Mouse (Mus musculus) midbrain, embryonic 15.5 days (tissue): ENCODE measurements around the gene Rfx1. TPM values are rescaled to one million over a fixed set of nuclear protein-coding genes. Genes with fewer than 3 reads are reported as not detected.

Source experiments
- ATAC-seq: fragments of 200-750 bp; cut with Nextera tagmentation; replicated peaks from 2 replicates; pipeline ENCODE4 v1.8.0; 2017; ENCODE audit warnings: moderate TSS enrichment
- H3K27ac ChIP-seq: fragments of 300-500 bp; sonication (generic); 2 replicates; pipeline ENCODE4 v1.5.1; 2015; ENCODE audit warnings: mild to moderate bottlenecking, inconsistent platforms
- H3K27me3 ChIP-seq: fragments of 300-500 bp; sonication (generic); replicated peaks from 2 replicates; pipeline ENCODE4 v1.6.1; 2015; ENCODE audit warnings: inconsistent platforms
- H3K36me3 ChIP-seq: fragments of 300-500 bp; sonication (generic); replicated peaks from 2 replicates; pipeline ENCODE4 v1.6.1; 2015; ENCODE audit warnings: inconsistent platforms
- H3K4me1 ChIP-seq: fragments of 300-500 bp; sonication (generic); 2 replicates; pipeline ENCODE4 v1.6.1; 2015; ENCODE audit warnings: inconsistent platforms
- H3K4me2 ChIP-seq: fragments of 300-500 bp; sonication (generic); 2 replicates; pipeline ENCODE4 v1.6.1; 2015; ENCODE audit warnings: inconsistent platforms, mild to moderate bottlenecking, moderate library complexity
- H3K4me3 ChIP-seq: fragments of 300-500 bp; sonication (generic); 2 replicates; pipeline ENCODE4 v1.5.1; 2015; ENCODE audit warnings: mild to moderate bottlenecking, inconsistent platforms
- H3K9ac ChIP-seq: fragments of 300-500 bp; sonication (generic); 2 replicates; pipeline ENCODE4 v1.6.1; 2015; ENCODE audit warnings: mild to moderate bottlenecking, inconsistent platforms
- H3K9me3 ChIP-seq: fragments of 300-500 bp; sonication (generic); 2 replicates; pipeline ENCODE4 v1.6.1; 2016; ENCODE audit warnings: inconsistent platforms
- WGBS: fragments of 180-500 bp; shearing (Covaris S2); methylation state at CpG from one replicate; pipeline ENCODE4 v1.1.7; 2015; ENCODE audit warnings: mixed read lengths; 5-methylcytosine and 5-hydroxymethylcytosine counted together
- polyA plus RNA-seq: library from polyadenylated mRNA; unstranded; fragments of >200 nt; fragmentation: Nextera tagmentation; extraction: Ambion mirVana; gene quantifications from 2 replicates; pipeline ENCODE4 v1.2.1, GENCODE M21; 2015

Rfx1 gene
- polyA plus RNA-seq, 1 experiment from 2014 or later, result 12.4 TPM

DNA sequence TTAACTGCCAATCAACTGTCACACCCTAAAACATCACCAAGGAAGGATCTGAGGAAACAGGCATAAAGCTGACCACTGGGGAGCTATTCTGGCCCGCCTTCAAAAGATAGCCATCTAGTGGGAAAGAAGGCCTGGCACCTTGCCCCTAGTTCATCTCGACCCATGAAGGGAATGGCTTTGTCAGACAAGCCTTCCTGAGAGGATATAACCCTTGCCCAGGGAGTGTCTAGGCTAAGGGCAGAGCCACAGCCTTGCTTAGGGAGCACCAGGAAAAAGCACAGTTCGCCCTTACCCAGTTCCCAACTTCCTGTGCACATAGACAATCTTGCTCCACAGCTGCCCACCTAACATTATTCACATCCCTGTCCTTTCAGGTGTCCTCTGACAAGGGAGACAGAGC, 37.0 kb downstream of the Rfx1 start:
- Histone ChIP-seq H3K9ac (peak overlapping the region; percentile 62), H3K27me3 (no peaks in the 10 kb centered on the region), H3K27ac (peak overlapping the region; percentile 93), H3K4me3 (peak overlapping the region; percentile 56), H3K9me3 (no peaks in the 10 kb centered on the region), H3K36me3 (peaks cover 6% of the 10 kb centered on the region; the same call in 1 of the 2 replicates), H3K4me1 (peaks cover 29% of the 10 kb centered on the region), H3K4me2 (peak overlapping the region; percentile 67)
- WGBS, result 28% methylated on average over 3 of the region's 3 CpGs
- ATAC-seq, result no peak

DNA sequence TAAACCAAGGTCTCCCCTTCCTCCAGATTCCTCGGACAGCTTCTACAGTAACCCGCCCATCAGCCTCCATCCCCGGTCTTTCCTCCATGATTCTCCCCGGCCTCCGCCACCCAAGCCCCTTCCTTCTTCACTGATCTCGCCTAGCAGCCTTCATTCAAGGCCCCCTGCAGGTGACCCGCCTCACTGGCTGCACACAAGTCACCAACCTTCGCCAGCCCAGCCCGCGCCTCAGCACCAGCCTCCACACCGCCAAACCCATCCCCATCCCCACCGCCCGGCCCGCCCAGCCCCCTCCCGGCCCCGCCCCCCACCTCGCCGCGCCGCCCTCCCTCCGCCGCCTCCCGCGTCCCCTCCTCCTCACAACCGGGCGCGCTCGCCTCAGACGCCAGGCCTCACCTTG, 37.6 kb downstream of the Rfx1 start:
- Histone ChIP-seq H3K4me3 (peak overlapping the region; percentile 56), H3K27me3 (no peaks in the 10 kb centered on the region), H3K4me1 (peaks cover 29% of the 10 kb centered on the region), H3K9ac (peak overlapping the region; percentile 62), H3K27ac (peak overlapping the region; percentile 93), H3K9me3 (no peaks in the 10 kb centered on the region), H3K4me2 (peak overlapping the region; percentile 67), H3K36me3 (peaks cover 4% of the 10 kb centered on the region; the same call in 1 of the 2 replicates)
- ATAC-seq, result peak; percentile 85
- under 1% methylated on average over 20 of the region's 29 CpGs for WGBS

DNA sequence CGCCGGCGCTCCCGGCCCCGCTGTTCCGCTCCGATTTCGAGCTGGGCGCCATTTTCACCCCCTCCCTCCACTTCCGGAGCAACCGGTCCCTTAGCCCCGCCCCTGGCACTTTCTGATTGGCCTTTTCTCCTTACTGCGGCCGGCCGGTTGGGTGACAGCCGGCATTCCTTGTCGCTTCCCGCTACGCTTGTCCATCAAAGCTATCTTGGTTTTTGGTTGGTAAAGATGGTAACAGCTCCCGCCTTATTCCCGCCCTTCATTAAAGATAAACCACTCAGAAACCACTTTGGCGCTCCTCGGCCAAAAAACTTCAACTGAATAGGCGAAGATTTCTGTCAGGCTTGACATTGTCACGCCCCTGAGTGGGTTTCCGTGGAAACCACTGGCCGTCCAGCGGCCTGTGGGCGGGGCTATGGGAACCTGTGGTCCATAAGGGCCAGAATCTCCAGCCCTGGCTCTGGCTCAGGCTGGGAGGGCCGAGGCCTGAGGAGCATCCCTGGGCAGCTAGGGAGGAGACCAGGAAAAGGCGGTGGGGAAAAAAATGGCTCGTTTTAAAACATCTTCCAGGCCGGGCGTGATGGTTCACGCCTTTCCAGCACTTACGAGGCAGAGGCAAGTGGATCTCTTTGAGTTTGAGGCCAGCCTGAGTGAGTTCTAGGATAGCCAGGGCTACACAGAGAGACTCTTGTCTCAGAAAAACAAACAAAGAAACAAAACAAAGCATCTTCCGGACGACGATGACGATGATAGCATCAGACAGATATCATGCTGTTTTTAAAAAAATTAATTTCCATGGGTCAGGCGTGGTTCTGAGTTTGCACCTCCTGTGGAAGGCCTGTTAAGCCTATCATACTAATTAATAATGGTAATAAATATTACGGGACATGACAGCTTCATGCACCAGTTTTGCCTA, 38.3 kb downstream of the Rfx1 start, which contains the start of gene Dcaf15:
Gene Dcaf15, minus strand, starts transcription at position 72 of the 913 bp plus-strand sequence.
- Histone ChIP-seq H3K4me3 (peak within 1 kb of the TSS; percentile 56), H3K27me3 (no peaks in the 10 kb centered on the region), H3K9ac (peak within 1 kb of the TSS; percentile 62), H3K4me1 (peaks cover 29% of the 10 kb centered on the region), H3K4me2 (peak within 1 kb of the TSS; percentile 67), H3K27ac (peak within 1 kb of the TSS; percentile 93), H3K36me3 (peaks cover 4% of the 10 kb centered on the region; the same call in 1 of the 2 replicates), H3K9me3 (no peaks in the 10 kb centered on the region)
- peak; percentile 97 for ATAC-seq
- 6% methylated on average over 41 of the region's 42 CpGs for WGBS

DNA sequence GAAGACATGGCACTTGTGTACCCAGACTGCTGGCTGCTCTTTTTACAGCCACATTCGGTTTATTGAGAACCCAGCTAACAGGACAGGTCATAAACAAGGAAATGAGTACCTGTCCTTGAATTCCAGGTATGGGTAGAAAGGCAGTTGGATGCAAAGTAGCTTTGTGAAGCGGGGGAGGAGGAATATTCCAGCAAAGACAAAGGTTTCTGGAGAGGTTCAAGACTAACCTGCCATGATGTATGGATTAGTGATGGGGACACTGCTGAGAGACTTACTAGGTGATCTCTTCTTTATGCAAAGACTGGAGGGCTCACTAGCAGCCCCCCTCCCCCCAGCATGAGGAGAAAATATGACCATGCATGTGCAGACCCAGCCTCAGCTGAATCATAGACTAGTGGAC, 39.0 kb downstream of the Rfx1 start:
- H3K4me3 ChIP-seq, result no peak overlapping the region
- no peak overlapping the region for H3K9ac ChIP-seq
- WGBS, result 85% methylated on average over 2 of the region's 2 CpGs
- no peak for ATAC-seq
- H3K27me3 ChIP-seq, result no peaks in the 10 kb centered on the region
- H3K36me3 ChIP-seq, result peaks cover 4% of the 10 kb centered on the region; the same call in 1 of the 2 replicates
- H3K27ac ChIP-seq, result peak overlapping the region; percentile 79; the same call in 1 of the 2 replicates
- no peak overlapping the region for H3K4me2 ChIP-seq
- peaks cover 29% of the 10 kb centered on the region for H3K4me1 ChIP-seq
- no peaks in the 10 kb centered on the region for H3K9me3 ChIP-seq

DNA sequence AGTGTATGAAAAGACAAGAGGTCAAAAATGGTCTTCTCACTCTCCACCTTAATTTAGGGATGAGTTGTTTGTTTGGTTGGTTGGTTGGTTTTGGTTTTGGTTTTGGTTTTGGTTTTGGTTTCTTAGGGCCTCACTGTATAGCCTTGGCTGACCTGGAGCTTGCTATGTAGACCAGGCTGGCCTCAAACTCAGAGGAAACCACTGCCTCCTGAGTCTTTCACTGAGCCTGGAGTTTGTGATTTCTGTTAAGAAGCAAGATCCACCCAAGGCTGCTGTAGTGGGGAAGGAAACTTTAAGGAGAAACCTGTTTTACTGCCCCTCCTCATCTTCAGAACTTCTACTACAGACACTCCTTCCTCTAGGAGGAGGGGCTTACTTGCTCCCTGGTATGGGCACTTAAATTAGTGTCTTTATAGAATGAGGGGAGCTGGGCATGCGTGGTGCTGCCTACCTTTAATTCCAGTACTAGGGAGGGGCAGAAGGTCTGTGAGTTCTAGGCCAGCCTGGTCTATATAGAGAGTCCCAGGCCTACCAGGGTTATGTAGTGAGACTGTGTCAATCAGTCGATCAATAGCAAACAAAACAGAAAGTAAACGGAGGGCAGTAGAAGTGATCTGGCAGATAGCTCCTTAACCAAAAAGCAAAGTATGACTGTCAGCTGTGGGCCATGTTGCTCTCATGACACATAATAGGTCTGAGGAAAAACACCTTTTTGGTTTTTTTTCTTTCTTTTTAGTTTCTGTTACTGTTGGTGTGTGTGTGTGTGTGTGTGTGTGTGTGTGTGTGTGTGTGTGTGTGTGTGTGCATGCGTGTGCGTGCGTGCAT, 39.8 kb downstream of the Rfx1 start:
- H3K4me3 ChIP-seq, result no peak overlapping the region

DNA sequence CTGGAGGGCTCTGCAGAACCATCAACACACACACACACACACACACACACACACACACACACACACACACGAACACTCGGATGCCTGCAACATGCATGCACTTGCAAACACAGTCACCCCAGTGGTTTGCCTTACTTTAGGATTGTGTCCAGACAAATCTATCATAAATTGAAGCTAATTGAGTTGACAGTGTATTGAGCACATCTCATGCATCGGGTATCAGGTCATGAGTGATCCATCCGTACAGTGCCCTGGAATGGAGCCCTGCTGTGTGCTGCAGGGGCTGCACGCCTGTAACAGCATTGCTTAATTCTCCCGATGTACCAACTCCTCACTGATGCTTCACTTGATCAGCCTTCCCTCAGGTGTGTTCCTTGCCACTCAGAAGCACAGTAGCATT, 49.0 kb downstream of the Rfx1 start:
- ATAC-seq, result no peak
- H3K27ac ChIP-seq, result no peak overlapping the region
- H3K9me3 ChIP-seq, result no peaks in the 10 kb centered on the region
- H3K36me3 ChIP-seq, result no peaks in the 10 kb centered on the region
- no peaks in the 10 kb centered on the region for H3K4me1 ChIP-seq
- no peak overlapping the region for H3K4me3 ChIP-seq
- H3K4me2 ChIP-seq, result no peak overlapping the region
- H3K9ac ChIP-seq, result no peak overlapping the region
- WGBS, result 78% methylated on average over 6 of the region's 6 CpGs
- no peaks in the 10 kb centered on the region for H3K27me3 ChIP-seq

More for the DNA sequence above, 39.8 kb downstream of the Rfx1 start:
- ATAC-seq, result no peak
- Histone ChIP-seq H3K4me1 (peaks cover 25% of the 10 kb centered on the region), H3K4me2 (no peak overlapping the region), H3K36me3 (peaks cover 4% of the 10 kb centered on the region; the same call in 1 of the 2 replicates), H3K27ac (no peak overlapping the region), H3K9ac (no peak overlapping the region), H3K27me3 (no peaks in the 10 kb centered on the region), H3K9me3 (no peaks in the 10 kb centered on the region)
- 96% methylated on average over 6 of the region's 6 CpGs for WGBS

DNA sequence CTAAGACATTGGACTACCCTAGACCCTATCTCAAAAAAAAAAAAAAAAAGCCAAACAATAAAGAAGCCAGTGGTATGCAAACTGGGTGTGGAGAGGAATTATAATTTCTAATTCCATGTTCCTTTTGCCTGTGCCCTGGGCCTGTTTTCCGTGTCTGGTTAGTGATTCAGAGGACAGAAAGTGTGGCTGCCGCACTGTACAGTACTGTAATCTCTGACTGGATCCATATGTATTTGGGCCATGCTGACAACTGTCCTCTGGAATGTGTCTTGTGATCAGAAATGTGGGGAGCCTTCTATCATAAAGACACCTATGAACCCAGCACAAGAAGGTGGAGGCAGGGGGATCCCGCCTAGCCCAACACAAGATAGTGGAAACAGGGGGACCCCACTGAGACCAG, 55.5 kb downstream of the Rfx1 start:
- Histone ChIP-seq H3K36me3 (no peaks in the 10 kb centered on the region), H3K27me3 (no peaks in the 10 kb centered on the region), H3K27ac (no peak overlapping the region), H3K4me2 (no peak overlapping the region), H3K9ac (no peak overlapping the region), H3K9me3 (no peaks in the 10 kb centered on the region), H3K4me3 (no peak overlapping the region), H3K4me1 (no peaks in the 10 kb centered on the region)
- 83% methylated on average over 3 of the region's 3 CpGs for WGBS
- ATAC-seq, result no peak

DNA sequence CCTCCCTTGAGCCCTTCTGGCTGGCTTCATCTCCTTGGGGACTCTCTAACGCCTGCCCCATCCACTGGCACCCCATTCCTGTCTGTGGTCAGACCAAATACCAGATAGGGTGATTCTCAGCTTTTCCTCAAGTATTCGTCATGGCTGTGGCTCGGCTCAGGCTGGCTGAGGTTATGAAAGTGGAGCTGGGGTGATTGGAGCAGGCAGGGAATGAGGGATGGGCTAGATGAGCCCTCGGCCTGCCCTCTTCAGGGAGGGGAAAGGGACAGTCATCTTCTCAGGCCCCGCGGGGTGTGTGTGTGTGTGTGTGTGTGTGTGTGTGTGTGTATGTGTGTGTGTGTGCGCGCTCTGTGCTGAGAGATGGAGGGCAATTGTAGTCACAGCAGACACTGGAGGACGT, 59.0 kb downstream of the Rfx1 start, which contains the start of gene Podnl1:
Gene Podnl1, plus strand, starts transcription at position 334 of the 400 bp plus-strand sequence.
- no peaks in the 10 kb centered on the region for H3K36me3 ChIP-seq
- peaks cover 1% of the 10 kb centered on the region; the same call in 1 of the 2 replicates for H3K4me1 ChIP-seq
- ATAC-seq, result no peak

DNA sequence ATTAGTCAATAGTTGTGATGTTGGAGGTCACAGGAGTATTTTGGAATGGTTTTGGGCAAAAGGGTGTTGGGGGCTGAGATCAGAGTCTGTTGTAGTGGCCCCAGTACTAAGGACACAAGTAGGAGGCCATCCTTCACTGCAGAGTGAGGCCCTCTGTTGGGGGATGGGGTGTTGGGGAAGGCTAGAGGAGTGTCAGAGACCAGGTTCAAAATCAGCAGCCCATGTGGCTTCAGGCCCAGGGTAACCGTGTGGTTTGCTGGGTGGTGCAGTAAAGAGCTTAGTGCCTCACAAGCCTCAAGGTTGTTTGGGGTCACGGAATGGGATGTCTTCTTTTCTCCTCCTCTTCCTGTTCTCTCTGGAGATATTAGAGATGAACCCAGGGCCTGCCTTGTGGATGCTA, 60.1 kb downstream of the Rfx1 start:
- no peak overlapping the region for H3K27ac ChIP-seq
- no peaks in the 10 kb centered on the region for H3K27me3 ChIP-seq
- no peak for ATAC-seq
- H3K9me3 ChIP-seq, result no peaks in the 10 kb centered on the region
- H3K4me2 ChIP-seq, result no peak overlapping the region
- H3K4me3 ChIP-seq, result no peak overlapping the region
- H3K36me3 ChIP-seq, result 0 out of 2 replicates have a peak, but pooled peaks cover 1% of the 10 kb centered on the region
- H3K9ac ChIP-seq, result no peak overlapping the region
- 66% methylated on average over 2 of the region's 2 CpGs for WGBS
- H3K4me1 ChIP-seq, result peaks cover 5% of the 10 kb centered on the region; the same call in 1 of the 2 replicates

More for the DNA sequence above, 59.0 kb downstream of the Rfx1 start, which contains the start of gene Podnl1:
- Histone ChIP-seq H3K27me3 (no peaks in the 10 kb centered on the region), H3K9me3 (no peaks in the 10 kb centered on the region), H3K27ac (no peak within 1 kb of the TSS), H3K4me3 (no peak within 1 kb of the TSS), H3K4me2 (no peak within 1 kb of the TSS), H3K9ac (no peak within 1 kb of the TSS)
- WGBS, result 63% methylated on average over 9 of the region's 9 CpGs

DNA sequence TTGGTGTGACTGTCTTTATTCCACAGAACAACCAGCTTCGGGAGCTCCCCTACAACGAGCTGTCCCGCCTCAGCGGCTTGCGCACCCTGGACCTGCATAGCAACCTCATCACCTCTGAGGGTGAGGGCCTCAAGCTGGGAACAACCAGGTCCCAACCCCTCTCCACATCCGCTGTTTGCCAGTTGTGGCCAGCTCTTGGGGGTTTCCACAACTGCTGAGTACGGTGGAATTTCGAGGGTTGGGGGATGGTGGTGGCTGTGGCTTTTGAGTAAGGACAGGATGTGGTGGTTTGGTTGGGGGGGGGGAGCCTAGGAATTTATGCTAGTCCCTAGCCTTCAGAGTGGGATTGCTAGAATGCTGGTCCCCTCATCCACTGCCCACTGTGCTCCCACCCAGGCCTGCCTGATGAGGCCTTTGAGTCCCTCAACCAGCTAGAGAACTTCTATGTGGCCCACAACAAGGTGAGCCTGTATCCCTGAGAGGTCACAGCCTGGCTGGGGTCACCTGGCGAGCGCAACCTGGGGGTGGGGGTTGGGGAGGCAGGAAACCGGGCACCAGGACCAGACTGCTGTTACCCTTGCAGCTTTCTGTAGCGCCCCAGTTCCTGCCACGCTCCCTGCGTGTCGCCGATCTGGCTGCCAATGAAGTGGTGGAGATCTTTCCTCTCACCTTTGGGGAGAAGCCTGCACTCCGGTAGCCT, 60.7 kb downstream of the Rfx1 start:
- Histone ChIP-seq H3K27me3 (no peaks in the 10 kb centered on the region), H3K4me1 (peaks cover 5% of the 10 kb centered on the region; the same call in 1 of the 2 replicates), H3K4me2 (no peak overlapping the region), H3K27ac (no peak overlapping the region), H3K9me3 (no peaks in the 10 kb centered on the region), H3K4me3 (no peak overlapping the region), H3K36me3 (0 out of 2 replicates have a peak, but pooled peaks cover 7% of the 10 kb centered on the region), H3K9ac (no peak overlapping the region)
- 75% methylated on average over 17 of the region's 17 CpGs for WGBS
- ATAC-seq, result no peak

DNA sequence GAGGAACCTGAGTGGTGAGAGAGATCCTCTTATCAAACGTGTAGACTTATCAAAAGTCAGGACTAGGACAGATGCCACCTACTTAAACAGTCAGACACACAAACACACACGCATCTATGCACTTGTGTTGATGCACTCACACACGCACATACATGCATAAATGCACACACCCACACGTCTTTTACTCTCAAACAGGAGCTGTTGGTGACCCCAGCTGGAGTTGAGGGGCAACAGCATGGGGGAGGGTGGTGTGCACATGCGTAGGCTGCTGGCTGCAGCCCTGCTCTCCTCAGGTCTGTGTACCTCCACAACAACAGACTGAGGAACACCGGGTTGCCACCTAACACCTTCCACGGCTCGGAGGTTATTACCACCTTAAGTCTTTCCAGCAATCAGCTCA, 61.6 kb downstream of the Rfx1 start:
- ATAC-seq, result no peak
- WGBS, result 69% methylated on average over 8 of the region's 8 CpGs

More for the DNA sequence above, 61.6 kb downstream of the Rfx1 start:
- Histone ChIP-seq H3K27ac (no peak overlapping the region), H3K9ac (no peak overlapping the region), H3K4me3 (no peak overlapping the region), H3K4me1 (peaks cover 5% of the 10 kb centered on the region; the same call in 1 of the 2 replicates), H3K9me3 (no peaks in the 10 kb centered on the region), H3K27me3 (no peaks in the 10 kb centered on the region), H3K36me3 (peaks cover 15% of the 10 kb centered on the region), H3K4me2 (no peak overlapping the region)
